ENCODE assay signal across 24 mouse cellular contexts in genomic region chr17:71027186-71027585, GRCm38 (mm10). TPM values are rescaled to one million over a fixed set of nuclear protein-coding genes. Genes with fewer than 3 reads are reported as not detected.
A peak's percentile ranks its signal among the peaks of the same experiment; 100 is the strongest.
DNase-seq lines count a peak whose midpoint lies in the region; ATAC-seq lines count a peak whose summit lies in the region.
"Had no signal": no experiment of that assay in that cellular context is flagged by ENCODE, and none has a peak within 500 bp of the region (broad histone marks: within the 10 kb centered on the region; RNA-seq: fewer than 3 reads in every experiment).

No protein-coding gene starts in this region.

- intact Hi-C loops in heart, postnatal 10 days (cut with DNase I) = no loop called here

- ATAC-seq in heart, embryonic 12.5 days (ENCODE audit: insufficient number of reproducible peaks, low FRiP score) = no peak
- no peak for ATAC-seq in heart, embryonic 15.5 days (replicated peaks; ENCODE audit: insufficient number of reproducible peaks, insufficient read depth, low FRiP score, low read depth)
- ATAC-seq in midbrain, embryonic 11.5 days (ENCODE audit: low FRiP score) = no peak
- ATAC-seq in midbrain, embryonic 15.5 days (replicated peaks) = no peak
- ATAC-seq: CD4-positive, CD25-positive, alpha-beta regulatory T cell, adult 4 months; forebrain, embryonic 14.5 days; forebrain, postnatal 0 days; hindbrain, embryonic 16.5 days; intestine, embryonic 15.5 days had no signal

- peak overlapping the region; percentile 18; the same call in 1 of the 2 replicates for H3K27ac ChIP-seq in heart, embryonic 12.5 days (ENCODE audit: poor library complexity, severe bottlenecking)
- H3K27ac ChIP-seq in heart, embryonic 15.5 days = no peak overlapping the region
- no peak overlapping the region for H3K27ac ChIP-seq in midbrain, embryonic 11.5 days (ENCODE audit: low read depth, low read length)
- no peak overlapping the region for H3K27ac ChIP-seq in midbrain, embryonic 15.5 days
- H3K27ac ChIP-seq: embryonic facial prominence, embryonic 12.5 days; embryonic facial prominence, embryonic 15.5 days; hindbrain, embryonic 10.5 days; hindbrain, embryonic 13.5 days; intestine, embryonic 15.5 days had no signal

- DNase-seq in heart, adult 9 months (ENCODE audit: low spot score in 2 of 2) = no peak
- no peak for DNase-seq in heart, postnatal 10 days
- DNase-seq in midbrain, embryonic 11.5 days (ENCODE audit: low spot score, missing footprints) = peak; percentile 61
- DNase-seq: adrenal gland, adult 2 months; adrenal gland, postnatal 14 days; cerebellum, adult 11 months; cerebellum, adult 2 months; cerebellum, adult 9-11 months; cerebellum, postnatal 25 days; forebrain, postnatal 0 days; gastrocnemius, postnatal 36 days; kidney, adult 11 months; kidney, adult 8-10 months had no signal

- H3K9ac ChIP-seq in heart, embryonic 12.5 days = no peak overlapping the region
- H3K9ac ChIP-seq in heart, embryonic 15.5 days = no peak overlapping the region
- no peak overlapping the region for H3K9ac ChIP-seq in midbrain, embryonic 11.5 days (ENCODE audit: low read length)
- no peak overlapping the region for H3K9ac ChIP-seq in midbrain, embryonic 15.5 days
- H3K9ac ChIP-seq: embryonic facial prominence, embryonic 12.5 days; embryonic facial prominence, embryonic 15.5 days; forebrain, postnatal 0 days; hindbrain, embryonic 13.5 days; intestine, embryonic 15.5 days had no signal

- no peaks in the 10 kb centered on the region for H3K27me3 ChIP-seq in heart, embryonic 12.5 days (replicated peaks)
- no peaks in the 10 kb centered on the region for H3K27me3 ChIP-seq in heart, embryonic 15.5 days
- H3K27me3 ChIP-seq in midbrain, embryonic 11.5 days (ENCODE audit: control insufficient read depth, insufficient read depth, low read length) = no peaks in the 10 kb centered on the region
- no peaks in the 10 kb centered on the region for H3K27me3 ChIP-seq in midbrain, embryonic 15.5 days (replicated peaks)
- H3K27me3 ChIP-seq: embryonic facial prominence, embryonic 12.5 days; embryonic facial prominence, embryonic 15.5 days; hindbrain, embryonic 13.5 days; intestine, embryonic 15.5 days had no signal

- peaks cover 48% of the 10 kb centered on the region for H3K4me1 ChIP-seq in heart, embryonic 12.5 days (replicated peaks)
- peaks cover 49% of the 10 kb centered on the region for H3K4me1 ChIP-seq in heart, embryonic 15.5 days (replicated peaks)
- H3K4me1 ChIP-seq in midbrain, embryonic 11.5 days (ENCODE audit: control insufficient read depth, insufficient read depth, low read length) = no peaks in the 10 kb centered on the region
- no peaks in the 10 kb centered on the region for H3K4me1 ChIP-seq in midbrain, embryonic 15.5 days
- H3K4me1 ChIP-seq: hindbrain, embryonic 10.5 days; hindbrain, embryonic 13.5 days; intestine, embryonic 15.5 days had no signal

- WGBS in heart, embryonic 12.5 days = 79% methylated on average over 3 of the region's 3 CpGs
- WGBS in heart, embryonic 15.5 days = 66% methylated on average over 3 of the region's 3 CpGs
- WGBS in midbrain, embryonic 11.5 days = 93% methylated on average over 3 of the region's 3 CpGs
- WGBS in midbrain, embryonic 15.5 days = 98% methylated on average over 3 of the region's 3 CpGs

- no peak overlapping the region for H3K4me3 ChIP-seq in heart, embryonic 12.5 days
- H3K4me3 ChIP-seq in heart, embryonic 15.5 days = no peak overlapping the region
- no peak overlapping the region for H3K4me3 ChIP-seq in midbrain, embryonic 11.5 days (ENCODE audit: low read depth, low read length)
- H3K4me3 ChIP-seq in midbrain, embryonic 15.5 days = no peak overlapping the region
- H3K4me3 ChIP-seq: embryonic facial prominence, embryonic 12.5 days; embryonic facial prominence, embryonic 15.5 days; hindbrain, embryonic 10.5 days; hindbrain, embryonic 13.5 days; intestine, embryonic 15.5 days had no signal

- H3K4me2 ChIP-seq in heart, embryonic 12.5 days = 0 out of 2 replicates have a peak overlapping the region, but pooled peaks have one; percentile 23
- H3K4me2 ChIP-seq in heart, embryonic 15.5 days = peak overlapping the region; percentile 8; the same call in 1 of the 2 replicates
- H3K4me2 ChIP-seq in midbrain, embryonic 11.5 days = no peak overlapping the region
- no peak overlapping the region for H3K4me2 ChIP-seq in midbrain, embryonic 15.5 days
- H3K4me2 ChIP-seq: embryonic facial prominence, embryonic 12.5 days; embryonic facial prominence, embryonic 15.5 days; hindbrain, embryonic 13.5 days; intestine, embryonic 15.5 days had no signal

- peaks cover 48% of the 10 kb centered on the region for H3K36me3 ChIP-seq in heart, embryonic 12.5 days
- H3K36me3 ChIP-seq in heart, embryonic 15.5 days = peaks cover 6% of the 10 kb centered on the region; the same call in 1 of the 2 replicates
- H3K36me3 ChIP-seq in midbrain, embryonic 11.5 days (ENCODE audit: control insufficient read depth, insufficient read depth, low read length) = no peaks in the 10 kb centered on the region
- H3K36me3 ChIP-seq in midbrain, embryonic 15.5 days (replicated peaks) = no peaks in the 10 kb centered on the region
- H3K36me3 ChIP-seq: embryonic facial prominence, embryonic 12.5 days; embryonic facial prominence, embryonic 15.5 days; hindbrain, embryonic 10.5 days; hindbrain, embryonic 13.5 days; intestine, embryonic 15.5 days had no signal

- H3K9me3 ChIP-seq in heart, embryonic 12.5 days (replicated peaks) = no peaks in the 10 kb centered on the region
- no peaks in the 10 kb centered on the region for H3K9me3 ChIP-seq in heart, embryonic 15.5 days (replicated peaks)
- no peaks in the 10 kb centered on the region for H3K9me3 ChIP-seq in midbrain, embryonic 11.5 days (ENCODE audit: control insufficient read depth, low read length)
- no peaks in the 10 kb centered on the region for H3K9me3 ChIP-seq in midbrain, embryonic 15.5 days
- H3K9me3 ChIP-seq: embryonic facial prominence, embryonic 12.5 days; embryonic facial prominence, embryonic 15.5 days; hindbrain, embryonic 10.5 days; hindbrain, embryonic 13.5 days; intestine, embryonic 15.5 days had no signal

RNA-seq across cellular contexts. Expression of gene Myl12a, which starts 24.5 kb away (rescaled TPM):
- polyA plus RNA-seq in heart, embryonic 12.5 days (2016; fragmentation: Nextera tagmentation; extraction: Ambion mirVana) = 832 and 883 TPM in 2 replicates
- polyA plus RNA-seq in heart, embryonic 15.5 days (2015; fragmentation: Nextera tagmentation; extraction: Ambion mirVana) = 619 and 705 TPM in 2 replicates
- 100 to 1,000 TPM; 846 to 935 TPM for total RNA-seq in heart, postnatal 10 days (2021)
- polyA plus RNA-seq in midbrain, embryonic 11.5 days (2014; fragmentation: Nextera tagmentation; extraction: Ambion mirVana) = 375 and 403 TPM in 2 replicates
- 93.2 and 107 TPM in 2 replicates for polyA plus RNA-seq in midbrain, embryonic 15.5 days (2015; fragmentation: Nextera tagmentation; extraction: Ambion mirVana)

RNA-seq across cellular contexts. Expression of gene Myom1, which starts 24.8 kb away (rescaled TPM):
- 229 and 241 TPM in 2 replicates for polyA plus RNA-seq in heart, embryonic 12.5 days (2016; fragmentation: Nextera tagmentation; extraction: Ambion mirVana)
- polyA plus RNA-seq in heart, embryonic 15.5 days (2015; fragmentation: Nextera tagmentation; extraction: Ambion mirVana) = 164 and 185 TPM in 2 replicates
- 1,000 to 10,000 TPM; 1,058 to 1,064 TPM for total RNA-seq in heart, postnatal 10 days (2021)
- polyA plus RNA-seq in midbrain, embryonic 11.5 days (2014; fragmentation: Nextera tagmentation; extraction: Ambion mirVana) = 1.3 and 1.4 TPM in 2 replicates
- 0.87 and 1.3 TPM in 2 replicates for polyA plus RNA-seq in midbrain, embryonic 15.5 days (2015; fragmentation: Nextera tagmentation; extraction: Ambion mirVana)

Comparison
In these comparisons a context has a peak if more than half of its experiments do, and no peak if none do; other contexts are left out.
1. H3K4me2 ChIP-seq: peak in heart, embryonic 12.5 days (single experiment) and heart, embryonic 15.5 days (single experiment); none in midbrain, embryonic 11.5 days (single experiment) and midbrain, embryonic 15.5 days (single experiment).
2. RNA of gene Myom1, which starts 24.8 kb away (polyA plus RNA-seq): 229 to 241 TPM in heart, embryonic 12.5 days and 164 to 185 TPM in heart, embryonic 15.5 days; 0.87 to 1.3 TPM in midbrain, embryonic 15.5 days and 1.3 to 1.4 TPM in midbrain, embryonic 11.5 days; every median in the first group is over 10 times any median in the second.